Mouse (Mus musculus) lung, postnatal 0 days (tissue): Measurements from ENCODE around the gene Exoc3l.

ENCODE experiments used
- CTCF ChIP-seq: IDR thresholded peaks from 2 replicates; pipeline ENCODE4 v1.5.1; 2016; ENCODE audit warnings: antibody characterized with exemption, mild to moderate bottlenecking
- EP300 ChIP-seq: IDR thresholded peaks from 2 replicates; pipeline ENCODE4 v1.6.1; 2016; ENCODE audit warnings: antibody characterized with exemption, mild to moderate bottlenecking, control low read depth

GRCm38 (mm10) chr8:105263244-105263912, 32.5 kb downstream of the Exoc3l start:
- TF ChIP-seq CTCF (peak; percentile 28; the same call in 1 of the 2 replicates), EP300 (no peak)
